Mouse (Mus musculus): ENCODE measurements around the gene Scaf4. TPM values are rescaled to one million over a fixed set of nuclear protein-coding genes. Genes with fewer than 3 reads are reported as not detected.

The Scaf4 gene
- polyA plus RNA-seq, 1 experiment from 2014 or later, result 21.9 TPM

DNA sequence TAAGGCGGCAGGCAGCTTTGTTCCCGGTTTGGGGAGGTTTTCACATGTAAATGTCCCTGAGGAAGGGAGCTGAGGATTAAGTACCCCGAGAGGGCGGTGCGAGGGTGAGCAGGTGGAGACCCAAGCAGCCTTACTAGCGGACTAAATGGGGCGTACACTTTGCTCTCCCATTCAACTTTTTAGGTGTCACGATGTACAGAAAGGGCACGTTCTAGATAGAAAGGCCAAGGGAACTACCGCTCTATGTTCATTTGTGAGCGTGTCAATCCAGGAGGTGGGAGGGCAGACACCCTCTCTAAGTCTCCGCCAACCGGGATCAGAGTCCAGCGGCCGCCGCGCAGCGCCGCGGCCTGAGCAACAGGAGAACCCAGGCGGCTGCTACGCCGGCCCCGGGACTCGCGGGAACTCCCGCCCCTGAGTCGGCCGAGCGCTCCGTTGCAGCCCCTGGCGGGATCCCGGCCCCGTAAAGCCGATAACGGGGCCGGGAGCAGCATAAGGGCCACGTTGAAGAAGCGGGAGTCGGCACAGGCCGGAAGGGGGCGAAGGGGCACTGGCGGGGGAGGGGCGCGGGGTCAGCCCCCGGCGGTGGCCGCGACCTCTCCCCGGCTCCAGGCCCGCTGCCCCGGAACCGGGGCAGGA lies 918 bp downstream of the Scaf4 start:
- Histone ChIP-seq H3K4me2 (peak overlapping the region; percentile 96), H3K4me3 (peak overlapping the region; percentile 91), H3K27me3 (replicated peaks) (no peaks in the 10 kb centered on the region), H3K9me3 (replicated peaks) (no peaks in the 10 kb centered on the region), H3K9ac (peak overlapping the region; percentile 97), H3K4me1 (peaks cover 57% of the 10 kb centered on the region), H3K27ac (peak overlapping the region; percentile 94), H3K36me3 (peaks cover 9% of the 10 kb centered on the region; the same call in 1 of the 2 replicates)
- WGBS (ENCODE audit: insufficient replicate concordance), result 0% methylated on average over 51 of the region's 53 CpGs
- ATAC-seq, result peak; percentile 31

DNA sequence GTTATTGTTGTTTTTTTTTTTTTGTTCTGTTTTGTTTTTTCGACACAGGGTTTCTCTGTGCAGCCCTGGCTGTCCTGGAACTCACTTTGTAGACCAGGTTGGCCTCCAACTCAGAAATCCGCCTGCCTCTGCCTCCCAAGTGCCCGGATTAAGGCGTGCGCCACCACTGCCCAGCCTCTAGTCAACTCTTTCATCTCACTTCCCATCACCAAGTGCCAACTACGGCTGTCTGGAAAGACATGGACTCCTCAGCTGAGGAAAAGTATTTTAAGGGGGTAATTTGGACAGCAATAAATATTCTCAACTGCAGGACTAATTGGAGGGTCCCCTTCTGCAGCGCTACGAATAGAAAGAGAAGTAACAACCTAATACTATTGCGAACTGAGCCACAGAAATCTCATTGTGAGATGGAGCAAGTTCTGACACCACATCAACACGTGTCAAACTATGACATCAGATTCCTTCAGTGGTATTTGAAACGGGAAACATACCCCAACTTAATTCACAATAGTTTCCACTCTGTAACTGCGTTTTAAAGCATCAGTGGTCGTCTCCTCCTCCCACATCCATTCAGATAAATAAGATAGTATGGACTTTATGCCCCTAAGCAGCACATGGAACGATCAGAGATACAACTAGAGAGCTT lies 1.6 kb downstream of the Scaf4 start:
- Histone ChIP-seq H3K9me3 (replicated peaks) (no peaks in the 10 kb centered on the region), H3K9ac (peak overlapping the region; percentile 97), H3K27me3 (replicated peaks) (no peaks in the 10 kb centered on the region), H3K4me2 (peak overlapping the region; percentile 96), H3K4me1 (peaks cover 63% of the 10 kb centered on the region), H3K27ac (peak overlapping the region; percentile 94), H3K4me3 (peak overlapping the region; percentile 91), H3K36me3 (peaks cover 9% of the 10 kb centered on the region; the same call in 1 of the 2 replicates)
- WGBS (ENCODE audit: insufficient replicate concordance), result 20% methylated on average over 14 of the region's 14 CpGs
- no peak for ATAC-seq

DNA sequence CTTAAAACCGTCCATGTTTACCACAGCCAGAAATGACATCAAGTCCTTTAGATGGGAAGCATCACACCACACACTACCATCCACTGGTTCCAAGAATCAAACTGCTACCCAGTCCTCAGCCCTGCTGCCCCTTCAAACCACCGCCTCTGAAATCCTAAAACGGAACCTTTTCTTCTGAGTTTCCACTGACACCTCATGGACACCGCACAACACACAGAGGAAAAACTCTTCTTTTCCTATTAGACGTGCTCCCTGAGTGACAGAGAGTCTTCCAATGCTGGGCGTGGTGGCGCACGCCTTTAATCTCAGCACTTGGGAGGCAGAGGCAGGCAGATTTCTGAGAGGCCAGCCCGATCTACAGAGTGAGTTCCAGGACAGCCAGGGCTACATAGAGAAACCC lies 2.9 kb downstream of the Scaf4 start:
- no peak overlapping the region for H3K27ac ChIP-seq
- H3K27me3 ChIP-seq (replicated peaks), result no peaks in the 10 kb centered on the region
- peaks cover 9% of the 10 kb centered on the region; the same call in 1 of the 2 replicates for H3K36me3 ChIP-seq
- ATAC-seq, result no peak
- no peak overlapping the region for H3K4me3 ChIP-seq
- WGBS (ENCODE audit: insufficient replicate concordance), result 71% methylated on average over 9 of the region's 9 CpGs
- no peaks in the 10 kb centered on the region for H3K9me3 ChIP-seq (replicated peaks)
- peaks cover 69% of the 10 kb centered on the region for H3K4me1 ChIP-seq
- peak overlapping the region; percentile 96 for H3K4me2 ChIP-seq
- peak overlapping the region; percentile 35 for H3K9ac ChIP-seq

DNA sequence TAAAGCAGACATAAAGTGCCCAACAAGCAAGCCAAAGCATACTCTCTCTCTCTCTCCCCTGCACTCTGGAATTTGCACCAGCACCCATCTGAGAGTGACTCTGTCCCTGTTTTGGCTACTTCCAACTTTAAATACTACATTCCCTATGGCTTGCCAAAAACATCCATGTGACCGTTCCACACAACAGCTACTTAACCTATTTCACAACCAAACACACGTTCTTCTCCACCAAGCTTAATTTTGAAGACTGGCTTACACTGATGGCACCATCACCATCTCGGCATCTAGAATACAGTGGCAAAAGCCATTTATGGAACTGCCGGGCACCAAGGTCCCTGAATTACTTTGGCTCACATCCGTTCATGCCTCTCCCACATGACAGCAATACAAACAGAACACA lies 3.3 kb downstream of the Scaf4 start:
- peak overlapping the region; percentile 96 for H3K4me2 ChIP-seq
- H3K9me3 ChIP-seq (replicated peaks), result no peaks in the 10 kb centered on the region
- H3K9ac ChIP-seq, result peak overlapping the region; percentile 35
- 67% methylated on average over 5 of the region's 5 CpGs for WGBS (ENCODE audit: insufficient replicate concordance)
- H3K27me3 ChIP-seq (replicated peaks), result no peaks in the 10 kb centered on the region
- H3K4me1 ChIP-seq, result peaks cover 69% of the 10 kb centered on the region
- no peak overlapping the region for H3K27ac ChIP-seq
- ATAC-seq, result no peak
- peaks cover 9% of the 10 kb centered on the region; the same call in 1 of the 2 replicates for H3K36me3 ChIP-seq
- H3K4me3 ChIP-seq, result no peak overlapping the region

- Histone ChIP-seq H3K4me3 (no peak overlapping the region), H3K36me3 (peaks cover 12% of the 10 kb centered on the region; the same call in 1 of the 2 replicates), H3K9ac (no peak overlapping the region), H3K27me3 (replicated peaks) (no peaks in the 10 kb centered on the region), H3K9me3 (replicated peaks) (no peaks in the 10 kb centered on the region), H3K4me1 (peaks cover 71% of the 10 kb centered on the region), H3K27ac (0 out of 2 replicates have a peak overlapping the region, but pooled peaks have one; percentile 14), H3K4me2 (peak overlapping the region; percentile 96)
- no peak for ATAC-seq
- WGBS (ENCODE audit: insufficient replicate concordance), result 58% methylated on average over 2 of the region's 2 CpGs
These were observed 3.8 kb downstream of the Scaf4 start for GRCm38 (mm10) chr16:90280515-90280914.

DNA sequence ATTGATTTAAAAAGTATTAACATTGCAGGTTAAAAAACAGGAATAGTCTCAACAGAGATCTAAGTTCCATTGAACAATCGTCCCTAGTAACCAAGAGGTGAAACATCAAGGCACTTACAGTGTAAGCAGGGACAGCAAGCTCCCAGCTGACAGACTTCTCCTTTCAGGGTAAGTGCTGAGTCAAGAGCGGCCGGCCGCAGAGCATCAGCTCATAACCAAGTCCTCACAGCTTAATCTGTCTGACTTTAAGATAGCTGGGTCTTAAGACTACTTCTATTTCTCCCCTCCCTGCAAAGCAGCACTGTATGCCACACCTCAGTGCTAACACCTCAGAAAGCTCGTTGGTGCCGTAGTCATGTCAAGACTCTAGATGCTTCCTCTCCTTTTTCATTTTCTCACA lies 5.2 kb downstream of the Scaf4 start:
- H3K27me3 ChIP-seq (replicated peaks), result no peaks in the 10 kb centered on the region
- H3K4me3 ChIP-seq, result no peak overlapping the region; the same call in 1 of the 2 replicates
- peak overlapping the region; percentile 52 for H3K4me2 ChIP-seq
- H3K27ac ChIP-seq, result peak overlapping the region; percentile 64; the same call in 1 of the 2 replicates
- H3K9me3 ChIP-seq (replicated peaks), result no peaks in the 10 kb centered on the region
- peaks cover 66% of the 10 kb centered on the region for H3K4me1 ChIP-seq
- peak; percentile 68 for ATAC-seq
- H3K36me3 ChIP-seq, result peaks cover 13% of the 10 kb centered on the region; the same call in 1 of the 2 replicates
- WGBS (ENCODE audit: insufficient replicate concordance), result 19% methylated on average over 6 of the region's 6 CpGs
- peak overlapping the region; percentile 31 for H3K9ac ChIP-seq

DNA sequence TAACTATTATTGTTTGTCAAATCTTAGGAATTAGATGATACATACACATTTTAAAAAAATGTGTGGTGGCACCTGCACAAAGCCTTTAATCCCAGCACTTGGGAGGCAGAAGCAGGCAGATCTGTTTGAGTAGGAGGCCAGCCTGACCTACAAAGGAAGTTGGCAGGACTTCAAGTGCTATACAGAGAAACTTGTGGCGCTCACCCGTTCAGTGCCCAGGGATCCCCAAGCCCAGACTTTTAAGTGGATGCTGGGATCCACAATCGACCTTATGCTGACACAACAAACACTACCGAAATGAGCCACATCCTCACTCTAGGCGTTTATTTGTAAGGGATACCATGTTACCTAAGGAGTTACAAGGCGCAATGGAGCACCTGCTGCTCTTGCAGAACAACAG lies 8.8 kb downstream of the Scaf4 start:
- Histone ChIP-seq H3K36me3 (0 out of 2 replicates have a peak, but pooled peaks cover 3% of the 10 kb centered on the region), H3K4me1 (peaks cover 51% of the 10 kb centered on the region), H3K4me2 (no peak overlapping the region), H3K9ac (no peak overlapping the region), H3K9me3 (replicated peaks) (no peaks in the 10 kb centered on the region), H3K27ac (no peak overlapping the region), H3K4me3 (no peak overlapping the region), H3K27me3 (replicated peaks) (no peaks in the 10 kb centered on the region)
- 82% methylated on average over 6 of the region's 6 CpGs for whole genome bisulfite sequencing (ENCODE audit: insufficient replicate concordance)
- no peak for ATAC-seq

GRCm38 (mm10) chr16:90266581-90266980 lies 17.7 kb downstream of the Scaf4 start:
- peaks cover 72% of the 10 kb centered on the region for H3K4me1 ChIP-seq
- no peak overlapping the region for H3K4me3 ChIP-seq
- no peak for ATAC-seq
- H3K27ac ChIP-seq, result no peak overlapping the region
- no peaks in the 10 kb centered on the region for H3K9me3 ChIP-seq (replicated peaks)
- 53% methylated on average over 1 of the region's 1 CpGs for WGBS (ENCODE audit: insufficient replicate concordance)
- peaks cover 9% of the 10 kb centered on the region for H3K36me3 ChIP-seq
- H3K27me3 ChIP-seq (replicated peaks), result no peaks in the 10 kb centered on the region
- no peak overlapping the region for H3K4me2 ChIP-seq
- no peak overlapping the region for H3K9ac ChIP-seq

GRCm38 (mm10) chr16:90265106-90265505 lies 19.2 kb downstream of the Scaf4 start:
- H3K4me1 ChIP-seq, result peaks cover 67% of the 10 kb centered on the region
- H3K27ac ChIP-seq, result peak overlapping the region; percentile 63
- ATAC-seq, result peak; percentile 64
- peaks cover 24% of the 10 kb centered on the region for H3K36me3 ChIP-seq
- WGBS (ENCODE audit: insufficient replicate concordance), result 22% methylated on average over 1 of the region's 1 CpGs
- peak overlapping the region; percentile 49 for H3K4me2 ChIP-seq
- H3K27me3 ChIP-seq (replicated peaks), result no peaks in the 10 kb centered on the region
- H3K4me3 ChIP-seq, result 0 out of 2 replicates have a peak overlapping the region, but pooled peaks have one; percentile 8
- H3K9ac ChIP-seq, result peak overlapping the region; percentile 29; the same call in 1 of the 2 replicates
- no peaks in the 10 kb centered on the region for H3K9me3 ChIP-seq (replicated peaks)

GRCm38 (mm10) chr16:90264021-90264420 lies 20.3 kb downstream of the Scaf4 start:
- Histone ChIP-seq H3K4me2 (peak overlapping the region; percentile 49), H3K9ac (no peak overlapping the region), H3K27me3 (replicated peaks) (no peaks in the 10 kb centered on the region), H3K9me3 (replicated peaks) (no peaks in the 10 kb centered on the region), H3K36me3 (peaks cover 34% of the 10 kb centered on the region), H3K4me1 (peaks cover 59% of the 10 kb centered on the region), H3K27ac (peak overlapping the region; percentile 63), H3K4me3 (no peak overlapping the region)
- WGBS (ENCODE audit: insufficient replicate concordance), result 31% methylated on average over 5 of the region's 5 CpGs
- ATAC-seq, result peak; percentile 94

- 94% methylated on average over 2 of the region's 2 CpGs for WGBS (ENCODE audit: insufficient replicate concordance)
- H3K9ac ChIP-seq, result no peak overlapping the region
- H3K4me1 ChIP-seq, result peaks cover 37% of the 10 kb centered on the region
- H3K27me3 ChIP-seq (replicated peaks), result no peaks in the 10 kb centered on the region
- no peak for ATAC-seq
- no peak overlapping the region for H3K4me3 ChIP-seq
- H3K27ac ChIP-seq, result no peak overlapping the region
- H3K4me2 ChIP-seq, result no peak overlapping the region
- H3K36me3 ChIP-seq, result peaks cover 56% of the 10 kb centered on the region
- no peaks in the 10 kb centered on the region for H3K9me3 ChIP-seq (replicated peaks)
These were observed 22.5 kb downstream of the Scaf4 start for GRCm38 (mm10) chr16:90261791-90262190.

GRCm38 (mm10) chr16:90260097-90260496 lies 24.2 kb downstream of the Scaf4 start:
- H3K27me3 ChIP-seq (replicated peaks), result no peaks in the 10 kb centered on the region
- no peaks in the 10 kb centered on the region for H3K9me3 ChIP-seq (replicated peaks)
- H3K4me3 ChIP-seq, result no peak overlapping the region
- 68% methylated on average over 4 of the region's 4 CpGs for WGBS (ENCODE audit: insufficient replicate concordance)
- no peak for ATAC-seq
- no peak overlapping the region for H3K4me2 ChIP-seq
- H3K36me3 ChIP-seq, result peaks cover 71% of the 10 kb centered on the region
- no peak overlapping the region for H3K9ac ChIP-seq
- H3K4me1 ChIP-seq, result peaks cover 22% of the 10 kb centered on the region
- H3K27ac ChIP-seq, result no peak overlapping the region

Data from liver, embryonic 12.5 days (tissue).